24 mouse cellular contexts compared by ENCODE assay signal in the genomic region with DNA sequence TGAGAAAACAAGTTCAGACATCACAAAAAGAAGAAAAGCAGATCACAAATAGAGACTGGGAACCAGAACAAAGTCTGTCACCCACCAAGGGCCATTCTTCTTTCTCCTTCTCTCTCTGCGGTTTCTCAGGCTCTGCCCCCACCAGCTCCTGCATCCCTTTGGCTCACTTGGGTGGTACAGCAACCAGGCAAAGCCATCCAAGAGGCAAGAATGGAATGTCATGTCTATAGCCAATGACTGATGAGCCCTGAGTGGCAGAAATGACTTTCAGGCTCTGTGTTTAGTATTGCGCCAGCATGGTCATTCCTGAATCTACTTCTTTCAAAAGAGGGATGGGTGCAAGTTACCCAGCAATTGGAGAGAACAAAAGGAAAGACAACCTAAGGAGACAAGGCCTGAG. TPM values are rescaled to one million over a fixed set of nuclear protein-coding genes. Genes with fewer than 3 reads are reported as not detected.
DNase-seq lines count a peak whose midpoint lies in the region; ATAC-seq and TF ChIP-seq lines count a peak whose summit lies in the region.
"Had no signal": no experiment of that assay in that cellular context is flagged by ENCODE, and none has a peak within 500 bp of the region (broad histone marks: within the 10 kb centered on the region; RNA-seq: fewer than 3 reads in every experiment).

No protein-coding gene starts in this region.

- TF ChIP-seq EP300 in stomach, postnatal 0 days (optimal IDR thresholded peaks at IDR 0.05), result no peak

- TF ChIP-seq CTCF in stomach, postnatal 0 days (IDR thresholded peaks at IDR 0.05; ENCODE audit: low read depth), result no peak

- peaks cover 7% of the 10 kb centered on the region; the same call in 1 of the 2 replicates for H3K4me1 ChIP-seq in hindbrain, embryonic 15.5 days (replicated peaks)
- H3K4me1 ChIP-seq in hindbrain, embryonic 10.5 days (replicated peaks), result peaks cover 14% of the 10 kb centered on the region
- H3K4me1 ChIP-seq in intestine, embryonic 14.5 days (replicated peaks; ENCODE audit: control insufficient read depth, insufficient read depth, low read length), result peaks cover 3% of the 10 kb centered on the region; the same call in 1 of the 2 replicates
- no peaks in the 10 kb centered on the region for H3K4me1 ChIP-seq in intestine, embryonic 16.5 days (ENCODE audit: control insufficient read depth, insufficient read depth, low read length)
- peaks cover 5% of the 10 kb centered on the region; the same call in 1 of the 2 replicates for H3K4me1 ChIP-seq in stomach, postnatal 0 days (replicated peaks; ENCODE audit: control insufficient read depth, insufficient read depth)

- H3K36me3 ChIP-seq in hindbrain, embryonic 15.5 days, result 0 out of 2 replicates have a peak, but pooled peaks cover 6% of the 10 kb centered on the region
- H3K36me3 ChIP-seq in hindbrain, embryonic 10.5 days, result peaks cover 10% of the 10 kb centered on the region; the same call in 1 of the 2 replicates
- H3K36me3 ChIP-seq in intestine, embryonic 14.5 days (ENCODE audit: control insufficient read depth, insufficient read depth, low read length), result no peaks in the 10 kb centered on the region
- no peaks in the 10 kb centered on the region for H3K36me3 ChIP-seq in intestine, embryonic 16.5 days (ENCODE audit: control insufficient read depth, insufficient read depth, low read length)
- no peaks in the 10 kb centered on the region for H3K36me3 ChIP-seq in stomach, postnatal 0 days (ENCODE audit: control insufficient read depth, insufficient read depth, low read length)
- H3K36me3 ChIP-seq: embryonic facial prominence, embryonic 15.5 days; forebrain, embryonic 15.5 days had no signal

- DNase-seq in heart, adult 11 months, result peak; percentile 71
- DNase-seq in heart, adult 9 months (ENCODE audit: low spot score in 2 of 2), result no peak
- DNase-seq in hindbrain, embryonic 10.5 days (ENCODE audit: low spot score), result no peak
- peak; percentile 33 for DNase-seq in intestine, embryonic 14.5 days (ENCODE audit: low spot score)
- no peak for DNase-seq in stomach, postnatal 0 days (ENCODE audit: low spot score)
- DNase-seq: adrenal gland, postnatal 10 days; B cell, adult 2 months; cerebellum, adult 11 months; cerebellum, adult 9-11 months; gastrocnemius, postnatal 10 days; gastrocnemius, postnatal 36 days; heart, postnatal 14 days; kidney, adult 11 months; kidney, adult 8-10 months had no signal

- peak; percentile 45; the same call in 1 of the 2 replicates for ATAC-seq in hindbrain, embryonic 15.5 days (ENCODE audit: low FRiP score, low read depth)
- ATAC-seq in intestine, embryonic 14.5 days (replicated peaks; ENCODE audit: low FRiP score, low TSS enrichment, low read depth), result no peak
- ATAC-seq in intestine, embryonic 16.5 days, result no peak
- ATAC-seq in stomach, postnatal 0 days (ENCODE audit: low FRiP score, low TSS enrichment), result no peak
- ATAC-seq: forebrain, embryonic 15.5 days; inflammation-experienced regulatory T-cells, adult 6 months; Patski had no signal

- H3K27me3 ChIP-seq in hindbrain, embryonic 15.5 days, result no peaks in the 10 kb centered on the region
- no peaks in the 10 kb centered on the region for H3K27me3 ChIP-seq in hindbrain, embryonic 10.5 days (ENCODE audit: insufficient read depth, poor library complexity, severe bottlenecking)
- H3K27me3 ChIP-seq in intestine, embryonic 14.5 days (replicated peaks; ENCODE audit: control insufficient read depth, insufficient read depth, low read length), result no peaks in the 10 kb centered on the region
- H3K27me3 ChIP-seq in intestine, embryonic 16.5 days (replicated peaks; ENCODE audit: control insufficient read depth, insufficient read depth, low read length), result no peaks in the 10 kb centered on the region
- no peaks in the 10 kb centered on the region for H3K27me3 ChIP-seq in stomach, postnatal 0 days (ENCODE audit: control insufficient read depth, insufficient read depth, low read length)
- H3K27me3 ChIP-seq: CH12.LX; embryonic facial prominence, embryonic 12.5 days; embryonic facial prominence, embryonic 15.5 days; forebrain, embryonic 15.5 days; heart, embryonic 13.5 days; Patski had no signal

- peak overlapping the region; percentile 42; the same call in 1 of the 2 replicates for H3K27ac ChIP-seq in hindbrain, embryonic 15.5 days (replicated peaks)
- H3K27ac ChIP-seq in hindbrain, embryonic 10.5 days, result no peak overlapping the region
- no peak overlapping the region for H3K27ac ChIP-seq in intestine, embryonic 14.5 days (ENCODE audit: low read depth)
- H3K27ac ChIP-seq in intestine, embryonic 16.5 days (ENCODE audit: low read length), result no peak overlapping the region
- peak overlapping the region; percentile 65 for H3K27ac ChIP-seq in stomach, postnatal 0 days (replicated peaks)
- H3K27ac ChIP-seq: embryonic facial prominence, embryonic 12.5 days; embryonic facial prominence, embryonic 15.5 days; forebrain, embryonic 15.5 days had no signal

- 49% methylated on average over 2 of the region's 2 CpGs for WGBS in hindbrain, embryonic 15.5 days
- 73% methylated on average over 2 of the region's 2 CpGs for WGBS in hindbrain, embryonic 10.5 days
- 71% methylated on average over 2 of the region's 2 CpGs for WGBS in intestine, embryonic 14.5 days
- 71% methylated on average over 2 of the region's 2 CpGs for WGBS in intestine, embryonic 16.5 days
- 67% methylated on average over 2 of the region's 2 CpGs for WGBS in stomach, postnatal 0 days

- H3K9ac ChIP-seq in hindbrain, embryonic 15.5 days, result no peak overlapping the region
- H3K9ac ChIP-seq in intestine, embryonic 14.5 days (ENCODE audit: low read length), result no peak overlapping the region
- no peak overlapping the region for H3K9ac ChIP-seq in intestine, embryonic 16.5 days (ENCODE audit: low read depth, low read length)
- H3K9ac ChIP-seq in stomach, postnatal 0 days (ENCODE audit: low read length), result no peak overlapping the region
- H3K9ac ChIP-seq: embryonic facial prominence, embryonic 12.5 days; embryonic facial prominence, embryonic 15.5 days; forebrain, embryonic 15.5 days; heart, embryonic 13.5 days had no signal

- H3K4me3 ChIP-seq in hindbrain, embryonic 15.5 days, result no peak overlapping the region
- no peak overlapping the region for H3K4me3 ChIP-seq in hindbrain, embryonic 10.5 days
- H3K4me3 ChIP-seq in intestine, embryonic 14.5 days (ENCODE audit: low read depth, low read length), result no peak overlapping the region
- no peak overlapping the region for H3K4me3 ChIP-seq in intestine, embryonic 16.5 days (ENCODE audit: low read length)
- no peak overlapping the region for H3K4me3 ChIP-seq in stomach, postnatal 0 days (ENCODE audit: low read depth, low read length)
- H3K4me3 ChIP-seq: embryonic facial prominence, embryonic 12.5 days; embryonic facial prominence, embryonic 15.5 days; forebrain, embryonic 15.5 days; heart, embryonic 13.5 days had no signal

- H3K9me3 ChIP-seq in hindbrain, embryonic 15.5 days, result no peaks in the 10 kb centered on the region
- no peaks in the 10 kb centered on the region for H3K9me3 ChIP-seq in hindbrain, embryonic 10.5 days
- H3K9me3 ChIP-seq in intestine, embryonic 14.5 days (ENCODE audit: control insufficient read depth, low read length), result no peaks in the 10 kb centered on the region
- H3K9me3 ChIP-seq in intestine, embryonic 16.5 days (ENCODE audit: control insufficient read depth, low read length), result no peaks in the 10 kb centered on the region
- no peaks in the 10 kb centered on the region for H3K9me3 ChIP-seq in stomach, postnatal 0 days (ENCODE audit: control insufficient read depth, low read length)
- H3K9me3 ChIP-seq: embryonic facial prominence, embryonic 12.5 days; embryonic facial prominence, embryonic 15.5 days; forebrain, embryonic 15.5 days; G1E; heart, embryonic 13.5 days had no signal

- no peak overlapping the region for H3K4me2 ChIP-seq in hindbrain, embryonic 15.5 days
- no peak overlapping the region for H3K4me2 ChIP-seq in intestine, embryonic 14.5 days (ENCODE audit: low read length)
- no peak overlapping the region for H3K4me2 ChIP-seq in intestine, embryonic 16.5 days (ENCODE audit: low read depth, low read length)
- H3K4me2 ChIP-seq in stomach, postnatal 0 days (replicated peaks; ENCODE audit: low read depth), result no peak overlapping the region
- H3K4me2 ChIP-seq: embryonic facial prominence, embryonic 12.5 days; embryonic facial prominence, embryonic 15.5 days; forebrain, embryonic 15.5 days; heart, embryonic 13.5 days had no signal

RNA-seq across cellular contexts. Expression of a gene that starts 46.7 kb away (rescaled TPM):
- polyA plus RNA-seq in hindbrain, embryonic 15.5 days (2015; fragmentation: Nextera tagmentation; extraction: Ambion mirVana), result 4.9 and 6.6 TPM in 2 replicates
- polyA plus RNA-seq in hindbrain, embryonic 10.5 days (2016; fragmentation: Nextera tagmentation; extraction: Ambion mirVana), result 7.9 and 8.8 TPM in 2 replicates
- polyA plus RNA-seq in intestine, embryonic 14.5 days (2014; fragmentation: Nextera tagmentation; extraction: Ambion mirVana), result 7.4 and 8.0 TPM in 2 replicates
- 4.0 and 4.8 TPM in 2 replicates for polyA plus RNA-seq in intestine, embryonic 16.5 days (2015; fragmentation: Nextera tagmentation; extraction: Ambion mirVana)
- polyA plus RNA-seq in stomach, postnatal 0 days (2015; fragmentation: Nextera tagmentation; extraction: Ambion mirVana), result 4.5 and 5.2 TPM in 2 replicates

Comparison
In these comparisons a context has a peak if more than half of its experiments do, and no peak if none do; other contexts are left out.
1. DNase-seq: peak in heart, adult 11 months (single experiment) and intestine, embryonic 14.5 days (single experiment); none in heart, adult 9 months (0 of 2), hindbrain, embryonic 10.5 days (single experiment) and stomach, postnatal 0 days (single experiment).
2. H3K27ac ChIP-seq: peak in hindbrain, embryonic 15.5 days (single experiment) and stomach, postnatal 0 days (single experiment); none in hindbrain, embryonic 10.5 days (single experiment), intestine, embryonic 14.5 days (single experiment) and intestine, embryonic 16.5 days (single experiment).